Mouse (Mus musculus) C2C12 (cell line): ENCODE data around the gene Pcsk2.

ENCODE experiments used
- CEBPB ChIP-seq: IDR thresholded peaks from one replicate; pipeline ENCODE4 v1.6.1; 2011; ENCODE audit warnings: low read depth, mild to moderate bottlenecking, control low read depth, moderate library complexity
- CTCF ChIP-seq: IDR thresholded peaks from one replicate; pipeline ENCODE4 v1.5.1; 2011; ENCODE audit not compliant: control insufficient read depth, insufficient read depth, insufficient read length
- FOSL1 ChIP-seq: IDR thresholded peaks from one replicate; pipeline ENCODE4 v1.8.0; 2011; ENCODE audit warnings: mild to moderate bottlenecking, low read length; ENCODE audit not compliant: poor library complexity, insufficient read depth, severe bottlenecking
- MAX ChIP-seq: IDR thresholded peaks from one replicate; pipeline ENCODE4 v1.6.1; 2011; ENCODE audit warnings: mild to moderate bottlenecking, control low read depth
- MYOD1 ChIP-seq: IDR thresholded peaks from one replicate; pipeline ENCODE4 v1.6.1; 2011; ENCODE audit warnings: low read depth; ENCODE audit not compliant: control insufficient read depth, insufficient read length
- MYOG ChIP-seq: IDR thresholded peaks from one replicate; pipeline ENCODE4 v1.6.1; 2011; ENCODE audit not compliant: control insufficient read depth, insufficient read length; ENCODE audit errors: extremely low read depth
- USF1 ChIP-seq: IDR thresholded peaks from one replicate; pipeline ENCODE4 v1.6.1; 2011; ENCODE audit warnings: low read depth, mild to moderate bottlenecking, control low read depth, moderate library complexity

- TF ChIP-seq CTCF (no peak), CEBPB (no peak), USF1 (no peak), MYOD1 (no peak), MAX (no peak), MYOG (no peak), FOSL1 (no peak)
Observed at GRCm38 (mm10) chr2:143565062-143565461, 19.1 kb downstream of the Pcsk2 start.
